Mouse (Mus musculus): ENCODE data around the gene Fgf2.

GRCm38 (mm10) chr3:37303392-37304139 is 44.6 kb upstream of the Fgf2 start:
- TF ChIP-seq CTCF (IDR thresholded peaks at IDR 0.05; ENCODE audit: borderline replicate concordance, extremely low read depth, insufficient read depth, insufficient read length) = no peak
- TF ChIP-seq POLR2A (IDR thresholded peaks at IDR 0.05; ENCODE audit: borderline replicate concordance, extremely low read depth, insufficient read depth, insufficient read length, poor library complexity, severe bottlenecking) = no peak

Data from brain, embryonic 14.5 days (tissue).